Mouse (Mus musculus): ENCODE measurements around the gene Slc9a9. TPM values are rescaled to one million over a fixed set of nuclear protein-coding genes. Genes with fewer than 3 reads are reported as not detected.

Gene Slc9a9
- total RNA-seq, 2 experiments from 2014 or later, result 19.1 to 20.8 TPM

DNA sequence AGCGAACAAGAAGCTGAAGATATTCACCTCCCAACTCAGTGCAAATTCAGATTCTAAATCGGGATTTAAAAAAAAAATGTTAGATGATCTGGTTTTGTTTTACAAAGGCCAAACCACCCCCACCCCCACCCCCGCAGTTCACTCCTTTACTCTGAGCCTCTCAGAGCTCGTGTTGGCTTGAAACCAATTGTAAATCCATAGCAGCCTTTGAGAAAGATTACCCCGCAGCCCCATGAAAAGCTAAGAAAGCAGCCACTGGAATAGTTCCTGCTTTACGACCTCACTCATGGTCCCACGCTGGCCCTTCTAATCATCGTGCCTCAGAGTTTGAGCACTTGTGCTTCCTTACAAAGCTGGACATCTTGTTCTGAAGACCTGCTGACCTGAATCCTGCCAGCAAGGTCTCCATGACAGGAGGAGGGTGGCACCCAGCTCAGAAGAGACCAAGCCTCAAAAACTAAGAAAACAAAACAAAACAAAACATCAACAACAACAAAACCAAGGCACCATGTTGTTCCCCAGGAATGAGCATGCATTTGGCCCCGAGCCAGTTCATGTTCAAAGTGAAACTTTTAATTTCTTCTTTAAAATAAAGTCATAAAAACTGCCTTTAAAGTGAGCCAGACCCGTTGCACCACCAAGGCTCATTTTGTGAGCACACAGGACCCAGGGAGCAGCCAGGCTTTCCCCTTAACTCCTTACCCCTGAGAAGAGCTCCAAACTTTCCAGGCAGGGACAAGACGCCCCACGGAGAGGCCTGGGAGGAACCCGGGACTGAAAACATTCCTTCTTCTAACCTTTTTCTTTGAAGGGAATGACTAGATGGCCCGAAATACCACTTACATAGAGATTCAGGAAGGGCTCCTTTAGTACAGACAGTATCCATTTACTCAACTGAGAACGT is 516.9 kb downstream of the Slc9a9 start:
- no peak for ATAC-seq (ENCODE audit: poor library complexity, severe bottlenecking)

DNA sequence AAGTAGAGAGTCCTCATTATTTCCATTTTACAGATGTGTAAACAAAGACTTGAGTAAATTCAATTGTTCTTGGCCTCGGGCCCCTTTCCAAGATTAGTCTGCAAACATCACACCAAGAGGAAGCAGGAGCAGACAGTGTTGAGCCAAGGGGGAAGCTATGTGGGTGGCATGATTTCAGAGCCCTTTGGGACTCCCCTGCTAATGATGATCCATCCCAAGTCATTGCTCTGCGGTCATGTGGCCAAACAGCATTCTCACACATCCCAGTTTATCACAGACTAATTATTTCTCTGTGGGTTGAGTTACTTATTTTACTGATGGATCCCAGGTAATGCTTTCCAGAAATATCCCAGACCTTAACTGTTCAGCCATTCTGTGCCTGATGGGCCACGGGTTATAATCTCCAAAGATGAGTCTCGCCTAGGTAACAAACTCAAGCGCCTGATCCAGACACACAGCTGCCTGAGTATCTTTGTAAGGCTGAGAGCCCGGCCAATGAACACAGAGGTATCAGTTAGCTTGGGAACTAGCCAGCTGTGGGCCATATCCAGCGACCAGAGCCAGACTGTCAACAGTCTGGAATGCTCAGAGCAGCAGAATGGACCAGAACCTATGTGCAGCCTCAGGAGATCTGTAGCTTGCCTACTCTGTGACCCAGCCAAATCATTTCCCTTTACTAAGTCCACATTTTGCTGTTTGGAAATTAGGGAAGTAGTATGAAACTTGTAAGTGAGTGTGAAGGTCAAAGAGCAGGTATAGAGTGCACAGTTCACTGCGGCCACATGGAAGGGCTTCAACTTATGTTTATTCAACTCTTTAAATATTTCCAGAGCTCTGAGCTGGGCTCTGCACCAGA is 518.9 kb downstream of the Slc9a9 start:
- no peak for ATAC-seq (ENCODE audit: poor library complexity, severe bottlenecking)

DNA sequence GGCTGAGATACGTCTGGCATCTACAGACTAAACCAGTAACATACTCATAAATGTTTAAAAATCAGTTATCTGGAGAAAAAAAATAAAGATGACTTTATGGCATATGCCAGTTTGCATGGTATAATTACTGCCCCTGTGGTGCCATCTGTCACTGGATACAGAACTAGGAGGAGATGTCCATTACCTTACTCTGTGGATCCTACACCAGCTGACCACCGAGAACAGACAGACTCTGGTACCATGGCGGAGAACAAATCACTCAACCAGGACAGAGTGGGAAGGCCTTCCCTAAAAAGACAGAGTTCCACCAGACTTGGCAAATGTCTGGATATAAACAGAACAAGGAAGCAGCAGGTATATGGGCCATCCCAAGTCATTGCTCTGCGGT is 519.5 kb downstream of the Slc9a9 start:
- no peak for ATAC-seq (ENCODE audit: poor library complexity, severe bottlenecking)

DNA sequence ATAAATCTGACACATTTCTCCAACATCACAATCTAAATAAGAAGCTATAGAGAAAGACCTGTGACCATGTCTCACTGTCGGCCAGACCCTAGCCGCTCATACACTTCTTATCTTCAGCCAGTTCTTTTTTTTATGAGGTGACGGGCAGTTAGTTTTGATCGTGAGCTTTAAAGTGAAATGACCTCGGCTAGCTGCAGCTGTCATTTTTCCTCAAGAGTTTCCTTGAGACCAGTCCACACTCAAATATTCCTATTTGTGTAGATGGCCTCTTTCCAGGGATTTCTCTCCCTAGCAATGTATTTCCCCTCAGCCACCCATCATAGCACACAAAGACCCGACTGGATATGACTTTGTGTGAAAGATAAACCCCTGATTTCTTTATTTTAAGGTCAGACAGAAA is 521.7 kb downstream of the Slc9a9 start:
- no peak for ATAC-seq (ENCODE audit: poor library complexity, severe bottlenecking)

DNA sequence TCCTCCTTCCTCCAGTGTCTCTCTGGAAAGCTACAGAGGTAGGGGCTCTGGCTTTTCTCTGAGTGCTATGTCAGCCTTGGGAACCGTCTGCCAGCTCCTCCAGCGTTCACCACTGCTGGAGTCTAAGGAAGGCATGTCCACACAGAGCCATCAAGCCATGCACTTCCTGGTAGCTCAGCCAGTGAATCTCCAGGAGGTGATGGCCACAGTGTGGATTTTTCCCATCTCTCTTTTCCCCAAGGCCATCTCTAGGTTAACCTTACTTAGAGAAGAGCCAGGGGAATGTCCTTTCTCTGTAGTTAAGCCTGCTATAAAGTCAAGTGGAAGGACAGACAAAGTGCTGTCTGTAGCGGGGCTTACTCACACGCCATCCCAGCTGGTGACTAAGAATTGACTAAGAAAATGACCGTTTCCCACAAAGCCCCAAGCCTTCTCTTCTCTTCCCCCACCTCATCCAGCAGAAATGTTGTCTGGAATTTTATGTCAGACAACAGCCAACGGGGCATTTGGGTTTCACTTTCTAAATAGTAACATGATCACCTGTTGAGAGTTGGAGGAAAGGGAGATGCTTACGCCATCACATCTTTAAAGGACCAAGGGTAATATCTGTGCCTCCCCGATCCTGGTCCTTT is 523.3 kb downstream of the Slc9a9 start:
- ATAC-seq (ENCODE audit: poor library complexity, severe bottlenecking), result no peak

DNA sequence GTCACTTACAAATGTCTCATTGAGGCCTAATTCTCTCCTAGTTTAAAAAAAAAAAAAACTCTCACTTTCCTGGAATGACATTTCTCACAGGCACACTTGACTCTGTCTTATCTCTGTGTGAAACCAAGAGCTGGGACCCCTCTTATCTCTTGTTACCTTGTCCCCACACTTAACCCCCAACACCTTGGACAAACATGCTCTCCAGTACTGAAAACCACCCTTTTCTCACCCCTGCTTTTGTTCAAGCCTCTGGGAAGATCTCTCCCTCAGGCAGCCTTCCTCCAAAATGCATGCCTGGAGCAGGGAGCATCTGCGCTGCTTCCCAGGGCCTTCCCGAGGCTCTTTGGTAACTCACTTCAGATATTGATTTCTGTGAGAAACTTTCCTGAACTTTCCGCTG is 524.0 kb downstream of the Slc9a9 start:
- ATAC-seq (ENCODE audit: poor library complexity, severe bottlenecking), result no peak

GRCm38 (mm10) chr9:95194158-95194557 is 524.4 kb downstream of the Slc9a9 start:
- no peak; the same call in 1 of the 2 replicates for ATAC-seq (ENCODE audit: poor library complexity, severe bottlenecking)

DNA sequence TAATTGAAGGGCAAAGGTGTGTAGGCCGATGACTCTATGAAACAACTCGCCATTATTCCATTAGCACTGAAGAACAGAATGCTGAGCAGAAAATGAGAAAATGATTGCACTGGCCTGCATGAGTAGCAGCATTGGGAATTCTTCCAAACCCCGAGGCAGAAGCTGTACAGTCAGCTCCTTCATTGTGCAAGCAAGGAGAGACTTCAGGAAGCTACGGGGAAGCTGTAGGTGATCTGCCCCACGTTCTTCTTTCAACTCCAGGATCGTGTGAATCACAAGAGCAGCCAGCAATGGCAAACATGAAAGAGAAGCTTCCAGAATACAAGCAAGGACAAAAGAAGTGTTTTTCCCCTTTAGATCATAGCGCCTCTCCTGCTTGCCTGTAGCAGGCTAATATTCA is 538.0 kb downstream of the Slc9a9 start:
- no peak for ATAC-seq (ENCODE audit: poor library complexity, severe bottlenecking)

GRCm38 (mm10) chr9:95208681-95209080 is 539.0 kb downstream of the Slc9a9 start:
- no peak for ATAC-seq (ENCODE audit: poor library complexity, severe bottlenecking)

DNA sequence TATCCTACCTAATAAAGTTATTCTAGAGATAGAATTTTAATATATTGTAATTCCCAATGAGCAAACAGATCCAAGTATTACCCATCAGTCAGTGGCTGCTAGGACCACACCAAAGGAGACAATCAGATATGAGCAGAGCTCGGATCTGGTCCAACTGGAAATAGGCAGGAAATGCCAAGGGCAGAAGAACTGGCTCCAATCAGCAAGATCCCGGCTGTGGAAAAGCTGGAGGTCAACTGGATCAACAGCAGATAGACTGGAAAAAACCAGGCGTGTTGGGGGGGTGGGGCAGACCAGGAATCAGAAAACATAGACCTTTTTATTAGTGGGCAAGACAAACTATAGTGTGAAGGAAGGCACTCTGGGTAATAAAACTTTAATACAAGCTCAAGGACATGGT is 550.3 kb downstream of the Slc9a9 start:
- no peak for ATAC-seq (ENCODE audit: poor library complexity, severe bottlenecking)

- no peak for ATAC-seq (ENCODE audit: poor library complexity, severe bottlenecking)
Observed at GRCm38 (mm10) chr9:95221310-95221709, 551.6 kb downstream of the Slc9a9 start.

GRCm38 (mm10) chr9:95226986-95227385 is 557.3 kb downstream of the Slc9a9 start:
- ATAC-seq (ENCODE audit: poor library complexity, severe bottlenecking), result no peak

GRCm38 (mm10) chr9:95228123-95228522 is 558.4 kb downstream of the Slc9a9 start:
- ATAC-seq (ENCODE audit: poor library complexity, severe bottlenecking), result no peak

GRCm38 (mm10) chr9:95229147-95229546 is 559.4 kb downstream of the Slc9a9 start:
- no peak for ATAC-seq (ENCODE audit: poor library complexity, severe bottlenecking)

GRCm38 (mm10) chr9:95239900-95240299 is 570.2 kb downstream of the Slc9a9 start:
- no peak for ATAC-seq (ENCODE audit: poor library complexity, severe bottlenecking)

DNA sequence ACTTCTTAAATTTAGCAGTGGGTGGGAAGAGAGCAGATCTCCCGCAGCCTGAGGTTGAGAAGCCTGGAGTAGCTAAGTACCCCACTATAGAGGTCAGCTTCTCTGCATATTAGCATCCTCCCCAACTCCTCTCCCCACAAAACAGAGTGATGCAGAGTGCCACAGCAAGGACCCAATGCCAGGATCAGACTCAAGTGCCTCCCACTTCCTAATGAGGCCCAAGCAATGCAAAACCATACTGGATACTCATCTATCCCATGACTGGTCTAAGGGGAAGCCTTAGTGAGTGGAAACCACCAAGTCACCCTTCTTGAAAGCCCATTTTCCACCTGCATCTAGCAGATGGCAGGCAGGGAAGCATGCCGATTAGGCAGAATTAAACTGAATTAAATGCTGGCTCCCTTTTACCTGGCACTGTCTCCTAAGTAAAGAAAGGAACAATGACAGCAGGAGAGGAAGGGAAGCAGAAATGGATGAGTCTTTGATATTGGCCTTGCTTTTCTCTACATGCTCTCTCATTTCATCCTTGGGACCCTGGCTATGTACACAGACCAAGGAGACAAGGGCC is 573.0 kb downstream of the Slc9a9 start:
- ATAC-seq (ENCODE audit: poor library complexity, severe bottlenecking), result no peak

GRCm38 (mm10) chr9:95254162-95254561 is 584.5 kb downstream of the Slc9a9 start:
- ATAC-seq (ENCODE audit: poor library complexity, severe bottlenecking), result no peak

GRCm38 (mm10) chr9:95255844-95256243 is 586.1 kb downstream of the Slc9a9 start:
- ATAC-seq (ENCODE audit: poor library complexity, severe bottlenecking), result no peak

- no peak for ATAC-seq (ENCODE audit: poor library complexity, severe bottlenecking)
Observed at GRCm38 (mm10) chr9:95256680-95257316, 587.1 kb downstream of the Slc9a9 start.

DNA sequence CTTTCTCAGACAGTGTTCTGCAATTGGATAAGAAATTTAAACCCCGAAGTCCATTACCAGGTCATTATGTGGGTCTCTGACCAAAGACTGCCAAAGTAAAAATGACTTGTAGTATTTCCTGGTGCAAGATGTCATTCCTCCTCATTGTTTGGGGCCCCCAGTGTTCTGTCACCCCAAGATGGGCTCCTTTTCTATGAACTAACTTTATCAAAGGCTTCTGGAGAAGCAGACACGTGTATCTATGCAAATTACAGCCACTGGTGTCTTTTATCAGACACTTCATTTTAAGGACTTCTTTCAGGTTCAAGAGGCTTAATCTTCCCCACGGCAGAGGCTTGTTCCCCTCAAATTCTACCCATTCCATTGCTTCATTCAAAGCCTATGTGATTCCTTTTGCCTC is 593.1 kb downstream of the Slc9a9 start:
- no peak for ATAC-seq (ENCODE audit: poor library complexity, severe bottlenecking)

All from megakaryocyte, adult 5-6 weeks (primary cell).